Comparison of ENCODE assay signal across 21 mouse cellular contexts in genomic region chr11:73087700-73088480, GRCm38 (mm10). TPM values are rescaled to one million over a fixed set of nuclear protein-coding genes. Genes with fewer than 3 reads are reported as not detected.
DNase-seq lines count a peak whose midpoint lies in the region; ATAC-seq and TF ChIP-seq lines count a peak whose summit lies in the region.
"Had no signal": no experiment of that assay in that cellular context is flagged by ENCODE, and none has a peak within 500 bp of the region (broad histone marks: within the 10 kb centered on the region; RNA-seq: fewer than 3 reads in every experiment).

No protein-coding gene starts in this region.

- no peak for TF ChIP-seq CTCF in midbrain, postnatal 0 days (IDR thresholded peaks at IDR 0.05)

- no peak overlapping the region for H3K4me3 ChIP-seq in heart, embryonic 11.5 days (ENCODE audit: low read depth, low read length)
- no peak overlapping the region for H3K4me3 ChIP-seq in midbrain, embryonic 10.5 days
- no peak overlapping the region for H3K4me3 ChIP-seq in midbrain, postnatal 0 days (ENCODE audit: low read depth, low read length)
- H3K4me3 ChIP-seq: embryonic facial prominence, embryonic 15.5 days; forebrain, embryonic 15.5 days had no signal

- WGBS in heart, embryonic 11.5 days (ENCODE audit: insufficient replicate concordance): 59% methylated on average over 6 of the region's 6 CpGs
- WGBS in midbrain, embryonic 10.5 days: 72% methylated on average over 6 of the region's 6 CpGs
- 64% methylated on average over 6 of the region's 6 CpGs for WGBS in midbrain, postnatal 0 days

- no peaks in the 10 kb centered on the region for H3K36me3 ChIP-seq in heart, embryonic 11.5 days (ENCODE audit: control insufficient read depth, insufficient read depth, low read length)
- peaks cover 26% of the 10 kb centered on the region for H3K36me3 ChIP-seq in midbrain, embryonic 10.5 days
- no peaks in the 10 kb centered on the region for H3K36me3 ChIP-seq in midbrain, postnatal 0 days (ENCODE audit: insufficient read depth, low read length)

- no peak overlapping the region for H3K4me2 ChIP-seq in heart, embryonic 11.5 days
- no peak overlapping the region for H3K4me2 ChIP-seq in midbrain, postnatal 0 days (ENCODE audit: low read depth, low read length, poor library complexity, severe bottlenecking)
- H3K4me2 ChIP-seq: embryonic facial prominence, embryonic 15.5 days; forebrain, embryonic 15.5 days; liver, embryonic 11.5 days had no signal

- H3K9ac ChIP-seq in heart, embryonic 11.5 days (ENCODE audit: low read depth, low read length): no peak overlapping the region
- H3K9ac ChIP-seq in midbrain, postnatal 0 days (replicated peaks; ENCODE audit: low read length, poor library complexity, severe bottlenecking): no peak overlapping the region
- H3K9ac ChIP-seq: embryonic facial prominence, embryonic 15.5 days; forebrain, embryonic 15.5 days had no signal

- ATAC-seq in heart, embryonic 11.5 days (replicated peaks; ENCODE audit: insufficient number of reproducible peaks, low FRiP score, low TSS enrichment): no peak
- no peak for ATAC-seq in midbrain, postnatal 0 days (ENCODE audit: low FRiP score)
- peak; percentile 48 for ATAC-seq in common myeloid progenitor, adult 5-6 weeks (replicated peaks; ENCODE audit: low read depth, poor library complexity, severe bottlenecking)
- ATAC-seq in megakaryocyte progenitor cell, adult 5-6 weeks (replicated peaks; ENCODE audit: poor library complexity): peak; percentile 53; the same call in 1 of the 2 replicates
- ATAC-seq: CD4-positive, CD25-positive, alpha-beta regulatory T cell, adult 4 months; forebrain, embryonic 15.5 days had no signal

- no peaks in the 10 kb centered on the region for H3K9me3 ChIP-seq in heart, embryonic 11.5 days (replicated peaks; ENCODE audit: control insufficient read depth, low read length)
- no peaks in the 10 kb centered on the region for H3K9me3 ChIP-seq in midbrain, embryonic 10.5 days (replicated peaks)
- no peaks in the 10 kb centered on the region for H3K9me3 ChIP-seq in midbrain, postnatal 0 days (ENCODE audit: low read length)
- H3K9me3 ChIP-seq: embryonic facial prominence, embryonic 15.5 days; forebrain, embryonic 15.5 days had no signal

- no peaks in the 10 kb centered on the region for H3K27me3 ChIP-seq in heart, embryonic 11.5 days (ENCODE audit: control insufficient read depth, insufficient read depth, low read length)
- no peaks in the 10 kb centered on the region for H3K27me3 ChIP-seq in midbrain, embryonic 10.5 days (ENCODE audit: low read depth, poor library complexity, severe bottlenecking)
- H3K27me3 ChIP-seq in midbrain, postnatal 0 days (ENCODE audit: insufficient read depth, low read length): no peaks in the 10 kb centered on the region
- H3K27me3 ChIP-seq: embryonic facial prominence, embryonic 15.5 days; forebrain, embryonic 15.5 days had no signal

- peaks cover 14% of the 10 kb centered on the region for H3K4me1 ChIP-seq in heart, embryonic 11.5 days (ENCODE audit: control insufficient read depth, insufficient read depth, low read length)
- peaks cover 13% of the 10 kb centered on the region for H3K4me1 ChIP-seq in midbrain, embryonic 10.5 days
- H3K4me1 ChIP-seq in midbrain, postnatal 0 days (ENCODE audit: insufficient read depth, low read length): no peaks in the 10 kb centered on the region

- no peak for DNase-seq in heart, postnatal 36 days
- DNase-seq in midbrain, embryonic 10.5 days (ENCODE audit: low spot score): no peak
- no peak for DNase-seq in midbrain, postnatal 0 days (ENCODE audit: low spot score)
- DNase-seq in cerebellum, postnatal 14 days: no peak
- DNase-seq: adrenal gland, postnatal 14 days; cerebellum, adult 11 months; cerebellum, postnatal 25 days; gastrocnemius, postnatal 14 days; heart, postnatal 4 days; kidney, adult 18-20 months; left cerebral cortex, postnatal 4 days; lung, adult 18-20 months had no signal

- intact Hi-C loops in heart, postnatal 36 days (cut with DNase I): no loop called here

- H3K27ac ChIP-seq in heart, embryonic 11.5 days (ENCODE audit: low read depth, low read length): peak overlapping the region; percentile 50; the same call in 1 of the 2 replicates
- peak overlapping the region; percentile 28; the same call in 1 of the 2 replicates for H3K27ac ChIP-seq in midbrain, embryonic 10.5 days (replicated peaks)
- H3K27ac ChIP-seq in midbrain, postnatal 0 days (ENCODE audit: low read depth, low read length): no peak overlapping the region
- H3K27ac ChIP-seq: embryonic facial prominence, embryonic 15.5 days; forebrain, embryonic 15.5 days; kidney, postnatal 0 days; stomach, postnatal 0 days had no signal

RNA-seq across cellular contexts. Expression of gene Itgae, which starts 2.5 kb away (rescaled TPM):
- polyA plus RNA-seq in heart, embryonic 11.5 days (2014; fragmentation: Nextera tagmentation; extraction: Ambion mirVana): 0.31 and 0.34 TPM in 2 replicates
- under 1 TPM in 1 of 2 experiments, not detected in 1; 0.14 TPM for total RNA-seq in heart, postnatal 36 days (2021)
- 0.39 and 0.60 TPM in 2 replicates for polyA plus RNA-seq in midbrain, embryonic 10.5 days (2016; fragmentation: Nextera tagmentation; extraction: Ambion mirVana)
- 0.05 TPM in 1 of 2 replicates, not detected in the other for total RNA-seq in midbrain, postnatal 0 days (2014; rRNA removed)
- 0.09 and 0.10 TPM in 2 replicates for polyA plus RNA-seq in midbrain, postnatal 0 days (2015; fragmentation: Nextera tagmentation; extraction: Ambion mirVana)
- total RNA-seq in common myeloid progenitor, adult 5-6 weeks (2017): 0.05 TPM in 1 of 2 replicates, not detected in the other
- total RNA-seq in megakaryocyte progenitor cell, adult 5-6 weeks (2015): 0.07 TPM in 1 of 2 replicates, not detected in the other
- 0.20 TPM in 1 of 2 replicates, not detected in the other for total RNA-seq in megakaryocyte progenitor cell, adult 5-6 weeks (2017)
- total RNA-seq: left cerebral cortex, postnatal 4 days had no signal

RNA-seq across cellular contexts. Expression of gene Ncbp3, which starts 40.3 kb away (rescaled TPM):
- 9.6 and 10.3 TPM in 2 replicates for polyA plus RNA-seq in heart, embryonic 11.5 days (2014; fragmentation: Nextera tagmentation; extraction: Ambion mirVana)
- total RNA-seq in heart, postnatal 36 days (2021): 1 to 10 TPM; 5.8 to 6.3 TPM
- 11.7 and 12.2 TPM in 2 replicates for polyA plus RNA-seq in midbrain, embryonic 10.5 days (2016; fragmentation: Nextera tagmentation; extraction: Ambion mirVana)
- 7.2 and 11.7 TPM in 2 replicates for total RNA-seq in midbrain, postnatal 0 days (2014; rRNA removed)
- polyA plus RNA-seq in midbrain, postnatal 0 days (2015; fragmentation: Nextera tagmentation; extraction: Ambion mirVana): 6.1 and 7.9 TPM in 2 replicates
- 12.4 and 15.4 TPM in 2 replicates for total RNA-seq in common myeloid progenitor, adult 5-6 weeks (2017)
- 9.6 and 10.2 TPM in 2 replicates for total RNA-seq in megakaryocyte progenitor cell, adult 5-6 weeks (2015)
- 12.7 and 15.1 TPM in 2 replicates for total RNA-seq in megakaryocyte progenitor cell, adult 5-6 weeks (2017)

RNA-seq across cellular contexts. Expression of gene Haspin, which starts 50.2 kb away (rescaled TPM):
- polyA plus RNA-seq in heart, embryonic 11.5 days (2014; fragmentation: Nextera tagmentation; extraction: Ambion mirVana): 11.2 and 12.0 TPM in 2 replicates
- under 1 TPM; 0.22 to 0.28 TPM for total RNA-seq in heart, postnatal 36 days (2021)
- 22.4 and 24.5 TPM in 2 replicates for polyA plus RNA-seq in midbrain, embryonic 10.5 days (2016; fragmentation: Nextera tagmentation; extraction: Ambion mirVana)
- 0.60 and 1.4 TPM in 2 replicates for total RNA-seq in midbrain, postnatal 0 days (2014; rRNA removed)
- polyA plus RNA-seq in midbrain, postnatal 0 days (2015; fragmentation: Nextera tagmentation; extraction: Ambion mirVana): 0.97 and 1.3 TPM in 2 replicates
- 18.6 and 22.8 TPM in 2 replicates for total RNA-seq in common myeloid progenitor, adult 5-6 weeks (2017)
- total RNA-seq in megakaryocyte progenitor cell, adult 5-6 weeks (2015): 17.2 and 19.0 TPM in 2 replicates
- 17.7 and 24.1 TPM in 2 replicates for total RNA-seq in megakaryocyte progenitor cell, adult 5-6 weeks (2017)

Comparison
In these comparisons a context has a peak if more than half of its experiments do, and no peak if none do; other contexts are left out.
1. ATAC-seq: peak in common myeloid progenitor, adult 5-6 weeks (single experiment) and megakaryocyte progenitor cell, adult 5-6 weeks (single experiment); none in heart, embryonic 11.5 days (single experiment) and midbrain, postnatal 0 days (single experiment).